Mouse (Mus musculus): Measurements from ENCODE around the gene Pan3.

Gene Pan3

GRCm38 (mm10) chr5:147432927-147433326 is 3.0 kb downstream of the Pan3 start:
- no peak for DNase-seq

DNA sequence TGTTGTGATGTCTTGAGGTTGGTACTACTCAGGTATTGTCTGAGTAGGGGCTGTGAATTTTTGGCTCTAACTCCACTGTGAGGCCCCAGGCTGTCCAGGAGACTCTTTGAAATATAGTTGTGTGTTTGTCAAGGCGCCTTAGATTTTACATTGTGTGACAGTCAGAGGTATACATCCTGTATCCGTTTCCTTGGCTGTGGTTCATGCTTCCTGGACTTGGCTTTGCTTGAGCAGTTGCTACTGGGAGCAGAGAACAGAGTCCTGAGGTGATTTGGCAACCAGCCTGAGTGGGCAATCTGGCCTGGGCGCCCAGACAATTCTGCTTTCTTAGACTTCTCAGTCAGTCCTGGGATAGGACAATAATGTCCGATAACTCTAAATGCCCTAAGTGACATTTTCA is 5.3 kb downstream of the Pan3 start:
- DNase-seq = peak; percentile 28

- no peak for DNase-seq
These were observed 5.8 kb downstream of the Pan3 start for GRCm38 (mm10) chr5:147435751-147436150.

GRCm38 (mm10) chr5:147436491-147436890 is 6.5 kb downstream of the Pan3 start:
- no peak for DNase-seq

GRCm38 (mm10) chr5:147440996-147441507 is 11.1 kb downstream of the Pan3 start:
- DNase-seq = no peak

GRCm38 (mm10) chr5:147441979-147442378 is 12.0 kb downstream of the Pan3 start:
- no peak for DNase-seq

DNA sequence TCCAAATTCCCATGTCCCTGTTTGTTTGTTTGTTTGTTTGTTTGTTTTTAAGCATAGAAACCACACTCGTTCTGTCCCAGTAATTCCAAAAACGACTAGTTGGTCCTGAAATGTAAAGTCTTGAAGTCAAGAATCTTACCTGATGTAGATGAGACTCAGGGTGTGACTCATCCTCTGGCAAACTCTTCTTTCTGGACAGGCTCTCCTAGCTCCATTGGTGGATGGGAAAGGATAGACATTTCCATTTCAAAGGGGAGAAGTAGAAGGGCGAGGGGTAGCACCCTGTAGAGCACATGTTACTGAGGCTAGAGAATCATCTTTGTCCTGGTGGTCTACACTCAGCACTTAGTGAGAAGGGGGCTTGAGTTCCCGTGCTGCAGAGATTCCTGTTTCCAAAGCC is 12.8 kb downstream of the Pan3 start:
- DNase-seq = no peak

DNA sequence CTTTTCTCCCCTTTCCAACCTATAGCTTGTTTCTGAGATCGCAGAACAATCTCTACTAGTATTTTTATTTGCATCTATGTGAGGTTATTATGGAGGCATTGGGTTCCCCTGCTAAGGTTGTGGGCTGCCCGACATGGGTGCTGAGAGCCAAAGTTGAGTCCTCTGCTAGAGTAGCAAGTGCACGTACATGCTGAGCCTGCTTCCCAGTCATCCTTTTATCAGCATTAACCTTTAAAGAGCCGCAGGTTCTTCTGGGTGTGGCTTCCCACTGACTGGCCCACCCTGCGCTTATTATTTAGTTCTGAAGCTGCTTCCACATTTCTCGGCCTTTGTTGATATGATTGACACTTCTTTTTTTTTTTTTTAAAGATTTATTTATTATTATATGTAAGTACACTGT is 14.3 kb downstream of the Pan3 start:
- no peak for DNase-seq

DNA sequence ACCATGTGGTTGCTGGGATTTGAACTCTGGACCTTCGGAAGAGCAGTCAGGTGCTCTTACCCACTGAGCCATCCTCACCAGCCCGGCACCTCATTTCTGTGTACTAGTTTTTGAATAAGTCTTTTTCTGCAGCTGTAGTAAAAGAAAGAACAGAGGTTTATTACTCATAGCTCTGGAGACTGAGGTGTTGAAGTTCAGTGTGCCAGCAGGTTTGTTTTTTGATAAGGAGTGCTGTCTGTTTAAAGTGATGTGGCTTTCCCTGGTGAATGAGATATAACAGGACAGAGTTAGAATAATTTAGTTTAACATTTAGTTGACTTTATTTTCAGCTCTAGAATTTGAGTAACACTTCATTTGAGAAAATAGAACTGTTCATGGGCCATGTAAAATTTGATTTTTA is 14.8 kb downstream of the Pan3 start:
- no peak for DNase-seq

DNA sequence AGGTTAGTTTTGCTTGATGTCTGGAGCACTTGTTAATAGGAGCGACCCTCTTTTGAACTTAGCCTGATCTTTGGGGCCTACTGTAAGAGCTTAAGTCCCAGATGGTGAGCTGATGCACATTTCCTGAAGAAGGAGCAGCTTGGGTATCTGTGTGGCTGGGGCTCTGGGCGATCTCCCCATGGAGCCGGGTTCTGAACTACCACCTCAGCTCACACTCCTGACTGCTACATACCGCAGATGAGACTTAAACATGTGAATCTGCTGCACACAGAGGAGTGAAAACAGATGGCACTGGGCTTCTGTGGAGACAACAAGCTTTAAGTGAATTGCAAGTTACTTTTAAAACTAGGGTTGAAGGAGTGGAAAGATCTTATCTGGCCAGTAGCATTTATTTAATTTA is 15.3 kb downstream of the Pan3 start:
- DNase-seq = no peak

DNA sequence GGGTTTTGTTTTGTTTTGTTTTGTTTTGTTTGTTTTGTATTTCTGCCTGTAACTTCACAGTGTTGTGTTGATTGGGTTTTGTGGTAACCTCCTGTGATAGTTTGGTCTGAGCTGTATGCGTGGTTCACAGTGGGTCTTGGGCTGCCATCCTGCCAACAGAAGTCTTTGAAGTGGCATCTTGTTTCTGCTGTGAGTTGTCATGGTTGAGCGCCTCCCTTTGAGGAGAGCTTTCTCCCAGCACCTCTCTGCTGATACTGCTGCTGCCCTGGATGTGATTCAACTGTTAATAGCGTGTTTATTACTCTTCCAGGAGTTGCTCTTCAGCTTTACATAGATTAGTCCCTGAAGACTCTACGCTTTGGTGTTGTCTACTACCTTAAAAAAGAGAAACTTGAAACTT is 18.6 kb downstream of the Pan3 start:
- peak; percentile 31 for DNase-seq

DNA sequence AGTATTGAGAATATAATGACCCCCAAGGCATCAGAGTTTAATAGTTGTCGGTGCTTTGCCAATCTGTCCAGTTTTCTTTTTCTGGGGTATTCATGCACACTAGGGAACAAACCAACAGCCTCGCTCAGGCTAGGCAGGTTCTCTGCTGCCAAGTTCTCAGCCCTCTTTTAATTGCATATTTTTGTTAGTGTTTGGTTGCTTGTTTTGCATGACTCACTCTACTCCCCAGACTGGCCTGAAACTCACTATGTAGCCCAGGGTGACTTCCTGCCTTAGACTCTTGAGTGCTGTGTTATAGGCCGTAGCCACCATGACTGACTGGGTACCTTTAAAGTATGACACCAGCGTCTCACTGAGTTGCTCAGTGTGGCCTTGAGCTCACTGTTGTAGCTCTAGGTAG is 19.0 kb downstream of the Pan3 start:
- DNase-seq = no peak

DNA sequence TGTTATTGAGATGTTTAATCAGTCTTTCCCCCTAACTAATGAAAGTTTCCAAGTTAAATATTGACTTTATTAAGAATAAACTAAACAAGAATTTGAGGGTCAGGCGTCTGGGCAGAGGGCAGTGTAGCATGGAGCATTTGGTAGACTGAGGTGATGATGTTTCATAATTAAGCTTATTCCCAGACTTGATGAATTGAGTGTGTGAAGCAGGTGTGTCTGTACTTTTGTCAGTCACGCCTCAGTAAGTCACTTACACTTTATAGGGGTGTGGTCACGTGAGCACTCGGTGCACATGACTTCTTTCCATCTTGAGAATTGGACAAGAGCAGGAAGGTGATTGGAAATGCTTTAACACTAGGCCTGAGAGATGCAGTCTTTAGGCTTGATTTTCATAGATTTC is 26.5 kb downstream of the Pan3 start:
- no peak for DNase-seq

DNA sequence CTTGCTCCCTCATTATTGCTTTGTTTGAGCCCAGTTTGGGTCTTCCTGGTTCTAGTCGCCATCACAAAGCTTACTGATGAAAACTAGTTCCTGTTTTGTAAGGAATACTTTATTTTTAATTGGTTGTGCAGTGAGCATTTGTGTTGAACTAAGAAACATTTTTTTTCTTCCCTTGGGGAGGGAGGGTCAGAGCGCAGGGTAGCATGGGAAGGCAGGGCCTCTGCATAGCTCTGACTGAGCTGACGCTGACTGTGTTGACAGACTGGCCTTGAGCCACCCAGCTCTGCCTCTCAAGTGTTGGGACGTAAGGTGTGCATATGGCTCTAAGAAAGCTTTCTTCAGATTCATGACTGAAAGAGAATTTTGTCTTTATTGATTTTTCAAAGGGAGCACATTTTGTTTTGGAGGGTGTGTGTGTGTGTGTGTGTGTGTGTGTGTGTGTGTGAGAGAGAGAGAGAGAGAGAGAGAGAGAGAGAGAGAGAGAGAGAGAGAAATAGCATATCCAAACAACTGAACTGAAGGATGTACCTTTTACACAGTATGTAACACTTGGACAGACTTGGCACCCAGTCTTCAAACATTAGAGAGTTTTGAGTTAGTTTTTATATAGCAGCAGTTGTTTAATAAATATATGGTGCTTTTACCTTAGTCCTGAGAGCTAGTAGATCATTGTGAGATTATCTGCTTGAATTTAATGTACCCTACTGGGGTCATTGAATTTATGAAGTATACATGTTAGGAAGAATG is 30.0 kb downstream of the Pan3 start:
- DNase-seq = no peak

DNA sequence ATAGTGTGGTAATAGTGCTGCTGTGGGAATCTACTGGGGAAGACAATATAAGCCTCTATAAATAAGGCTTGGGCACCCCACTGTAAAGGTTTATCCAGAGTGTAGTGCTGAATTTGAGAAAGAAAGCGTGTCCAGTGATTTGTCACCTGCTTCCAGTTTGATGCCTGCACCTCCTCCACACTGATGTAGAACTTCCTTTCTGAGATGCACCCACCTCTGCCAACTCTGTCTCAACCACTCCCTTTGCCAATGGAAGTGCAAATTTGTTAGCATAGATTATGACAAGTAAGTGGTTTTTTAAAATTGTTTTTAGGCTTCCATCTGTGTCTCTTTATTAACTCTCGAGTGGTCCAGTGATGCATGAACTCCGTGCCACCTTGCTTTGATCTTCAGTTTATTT is 33.3 kb downstream of the Pan3 start:
- DNase-seq = no peak

DNA sequence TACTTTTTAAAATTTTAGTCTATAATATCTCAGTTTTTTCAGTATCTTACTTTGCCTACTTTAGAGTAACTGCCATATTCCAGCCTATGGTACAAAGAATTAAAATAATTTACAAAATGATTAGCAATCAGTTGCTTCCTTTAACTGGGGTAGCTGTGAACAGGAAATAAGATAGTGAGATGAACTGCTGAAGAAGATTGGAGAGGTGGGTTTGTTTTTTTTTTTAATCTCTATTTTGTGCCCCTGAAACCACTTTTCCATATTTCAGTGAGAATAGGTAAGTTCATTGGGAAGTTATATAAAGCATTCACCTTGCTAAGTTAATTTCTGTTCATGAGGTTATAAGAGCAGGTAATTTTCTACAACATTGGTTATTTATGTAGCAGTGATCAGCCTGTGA is 36.4 kb downstream of the Pan3 start:
- no peak for DNase-seq

DNA sequence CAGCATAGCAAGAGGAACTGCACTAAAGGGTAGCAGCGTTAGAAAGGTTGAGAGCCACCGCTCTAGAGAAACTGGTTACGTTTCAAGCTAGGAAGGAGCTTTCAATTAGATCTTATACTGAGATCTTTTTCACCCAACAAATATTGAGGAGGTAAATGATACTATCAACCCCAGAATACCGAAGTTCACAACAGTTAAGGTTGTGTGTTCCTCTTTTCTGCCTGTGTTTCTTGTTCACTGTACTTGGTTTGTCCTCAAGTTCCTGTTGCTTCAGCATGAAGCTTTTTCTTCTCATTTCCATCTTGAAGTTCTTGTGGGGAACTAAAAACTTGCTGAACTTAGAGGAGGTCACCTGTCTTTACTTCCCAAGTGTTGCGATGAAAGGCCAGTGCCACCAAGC is 41.2 kb downstream of the Pan3 start:
- no peak for DNase-seq

- DNase-seq = no peak
These were observed 43.1 kb downstream of the Pan3 start for GRCm38 (mm10) chr5:147473071-147473470.

DNA sequence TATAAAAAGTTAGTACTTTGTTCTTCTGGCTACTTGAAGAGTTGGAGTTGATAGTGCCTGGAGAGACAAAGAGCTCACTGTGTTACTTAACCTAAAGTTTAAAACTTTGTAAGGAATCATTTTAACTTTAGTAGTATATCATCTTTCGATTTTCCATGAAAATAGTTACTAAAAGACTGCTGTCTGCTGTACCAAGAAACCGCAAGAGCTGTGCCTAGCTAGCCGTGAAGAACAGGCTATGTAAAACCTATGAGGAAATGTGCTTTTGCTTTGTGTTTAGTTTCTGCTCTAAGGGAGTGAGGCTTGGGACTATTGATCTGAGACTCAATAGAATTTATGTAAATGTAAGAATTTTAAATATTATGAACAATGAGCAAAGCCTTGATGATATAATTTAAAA is 43.9 kb downstream of the Pan3 start:
- no peak for DNase-seq

GRCm38 (mm10) chr5:147476109-147476508 is 46.1 kb downstream of the Pan3 start:
- DNase-seq = no peak

DNA sequence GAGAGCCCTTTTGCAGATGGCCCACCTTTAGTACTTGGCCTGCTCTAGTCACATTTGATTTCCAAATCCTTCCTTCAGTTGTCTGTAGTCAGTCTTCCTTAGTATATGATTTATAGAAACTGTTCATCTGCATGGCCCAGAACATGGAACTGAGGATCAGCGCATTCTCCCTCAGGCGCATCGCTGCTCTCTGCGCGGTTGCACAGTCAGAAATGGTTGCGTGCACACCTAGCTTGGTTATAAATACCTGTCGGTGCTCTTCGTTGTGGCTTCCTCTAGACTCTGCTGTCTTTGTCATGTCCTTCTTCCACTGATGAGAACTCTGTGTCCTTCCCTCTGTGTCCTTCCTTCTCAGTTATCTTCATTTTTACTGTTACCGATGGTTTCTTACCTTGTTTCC is 47.1 kb downstream of the Pan3 start:
- DNase-seq = no peak

- DNase-seq = no peak
These were observed 49.4 kb downstream of the Pan3 start for GRCm38 (mm10) chr5:147479341-147479740.

DNA sequence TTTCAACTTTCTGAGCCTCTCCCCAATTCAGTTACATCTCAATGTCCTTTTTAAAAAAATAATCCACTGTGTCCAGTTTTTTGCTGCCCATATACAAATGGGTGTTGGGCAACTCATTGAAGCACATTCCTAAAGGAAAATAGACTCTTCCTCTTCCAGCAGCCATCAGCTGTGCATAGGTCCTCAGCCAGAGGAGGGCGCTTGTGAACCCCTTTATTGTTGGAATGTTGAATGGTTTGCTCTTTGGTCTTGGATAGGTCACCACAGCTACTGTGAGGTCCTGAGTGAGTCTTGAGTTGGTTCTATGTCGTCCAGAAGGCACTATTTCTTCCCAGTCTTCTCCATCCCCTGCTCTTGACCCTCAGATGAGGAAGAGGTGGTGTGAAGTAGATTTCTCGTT is 54.2 kb downstream of the Pan3 start:
- DNase-seq = no peak

DNA sequence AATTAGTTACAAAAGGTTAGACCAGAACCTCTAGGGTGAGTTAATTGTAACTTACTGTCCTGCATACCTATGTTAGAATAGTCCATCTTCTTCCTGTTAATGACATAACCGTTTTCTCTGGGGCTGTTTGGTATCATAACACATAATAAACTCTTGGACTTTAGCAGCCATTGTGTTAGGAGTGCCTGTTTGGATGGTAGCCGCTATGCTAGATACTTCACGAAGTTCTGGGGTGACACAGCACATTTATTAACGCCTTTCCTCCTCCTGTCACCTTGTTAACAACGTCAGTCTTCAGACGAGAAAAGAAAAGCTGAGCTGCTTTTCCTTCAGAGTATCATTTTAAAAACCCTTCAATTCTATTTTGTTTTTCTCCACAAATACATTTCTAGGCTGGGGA is 59.3 kb downstream of the Pan3 start:
- DNase-seq = no peak

DNA sequence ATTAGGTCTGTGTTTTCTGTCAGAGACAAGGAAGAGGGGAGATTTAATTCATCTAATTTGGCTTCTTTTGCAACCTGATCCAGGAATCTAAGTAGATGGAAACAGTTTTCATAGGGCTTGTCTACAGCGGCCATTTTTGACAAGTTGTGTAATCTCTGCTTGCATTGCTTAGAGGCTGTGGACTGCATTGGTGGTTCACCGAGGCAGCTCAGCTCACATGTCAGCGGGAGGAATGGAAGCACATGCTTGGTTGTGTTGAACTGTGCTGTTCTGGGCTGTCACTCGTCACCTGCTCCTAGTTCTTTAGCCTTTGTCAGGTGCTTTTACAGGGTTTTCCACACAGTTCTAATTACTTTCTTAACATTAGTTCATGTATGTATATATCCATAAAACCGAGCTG is 60.9 kb downstream of the Pan3 start:
- no peak for DNase-seq
